Mouse (Mus musculus) adrenal gland, postnatal 4 days (tissue): ENCODE data around the gene Eno3. TPM values are rescaled to one million over a fixed set of nuclear protein-coding genes. Genes with fewer than 3 reads are reported as not detected.

Source experiments
- microRNA-seq: library from miRNA; unstranded; fragments of <30 nt; microRNA quantifications from one replicate; pipeline ENCODE4 v1.2.0, GENCODE M21; 2021
- total RNA-seq, 2 experiments: library from RNA; stranded (reverse); gene quantifications; 2 replicates each; pipeline ENCODE4 v1.2.3; 2021

Gene Eno3
- total RNA-seq, 2 experiments from 2014 or later: 72.6 to 112 TPM

Small RNA genes lying within 50 kb of the gene (microRNA-seq; reads per million reads assigned to microRNA genes)
- gene Mir6925: not detected

Other genes with a start within 250 kb of the Eno3 start
- gene Pelp1, start 247.2 kb upstream of the Eno3 start, total RNA-seq: 10 to 100 TPM; 37.2 to 40.5 TPM
- gene Arrb2, start 224.6 kb upstream of the Eno3 start, total RNA-seq: 10 to 100 TPM; 30.4 to 32.3 TPM
- gene Med11, start 205.3 kb upstream of the Eno3 start, total RNA-seq: 10 to 100 TPM; 17.3 to 18.6 TPM
- gene Zmynd15, start 197.8 kb upstream of the Eno3 start, total RNA-seq: 1 to 10 TPM; 2.2 to 2.3 TPM
- 1 to 10 TPM; 5.8 to 7.4 TPM for gene Cxcl16, start 197.2 kb upstream of the Eno3 start, total RNA-seq
- gene Tm4sf5, start 152.0 kb upstream of the Eno3 start, total RNA-seq: 1 to 10 TPM; 1.3 TPM
- under 1 TPM; 0.51 to 0.64 TPM for gene Vmo1, start 142.6 kb upstream of the Eno3 start, total RNA-seq
- 1 to 10 TPM in 1 of 2 experiments, not detected in 1; 5.0 TPM for gene Gltpd2, start 138.0 kb upstream of the Eno3 start, total RNA-seq
- 100 to 1,000 TPM; 289 to 310 TPM for gene Psmb6, start 131.8 kb upstream of the Eno3 start, total RNA-seq
- gene Gm40193, start 124.3 kb upstream of the Eno3 start, total RNA-seq: not detected
- gene Pld2, start 117.1 kb upstream of the Eno3 start, total RNA-seq: 10 to 100 TPM; 11.8 to 15.4 TPM
- gene Mink1, start 94.3 kb upstream of the Eno3 start, total RNA-seq: 10 to 100 TPM; 67.7 to 67.8 TPM
- gene 4930544D05Rik, start 41.4 kb upstream of the Eno3 start, total RNA-seq: not detected
- gene Chrne, start 38.0 kb upstream of the Eno3 start, total RNA-seq: under 1 TPM in 1 of 2 experiments, not detected in 1; 0.36 TPM
- 1 to 10 TPM in 1 of 2 experiments, under 1 TPM in 1; 0.28 to 1.2 TPM for gene Gp1ba, start 18.1 kb upstream of the Eno3 start, total RNA-seq
- gene Rnf167, start 10.0 kb upstream of the Eno3 start, total RNA-seq: 100 to 1,000 TPM; 100 to 106 TPM
- gene Slc25a11, start 9.7 kb upstream of the Eno3 start, total RNA-seq: 100 to 1,000 TPM; 153 TPM
- 100 to 1,000 TPM; 804 to 830 TPM for gene Pfn1, start 2.6 kb upstream of the Eno3 start, total RNA-seq
- 10 to 100 TPM; 82.0 to 87.2 TPM for gene Spag7, start 12.2 kb downstream of the Eno3 start, total RNA-seq
- 10 to 100 TPM; 36.2 to 37.8 TPM for gene Camta2, start 30.9 kb downstream of the Eno3 start, total RNA-seq
- gene Inca1, start 43.0 kb downstream of the Eno3 start, total RNA-seq: 10 to 100 TPM in 1 of 2 experiments, 1 to 10 TPM in 1; 7.0 to 10.2 TPM
- gene Kif1c, start 43.3 kb downstream of the Eno3 start, total RNA-seq: 100 to 1,000 TPM; 135 to 149 TPM
- gene Zfp3, start 107.0 kb downstream of the Eno3 start, total RNA-seq: 10 to 100 TPM; 12.9 to 13.2 TPM
- under 1 TPM; 0.48 to 0.68 TPM for gene Scimp, start 155.4 kb downstream of the Eno3 start, total RNA-seq
- gene Rabep1, start 187.6 kb downstream of the Eno3 start, total RNA-seq: 10 to 100 TPM; 95.2 to 96.0 TPM